Mouse (Mus musculus) kidney, adult 9 months (tissue): ENCODE measurements at regions not wholly inside any gene's neighbourhood (a gene's known extent, or its start where the extent isn't known, plus 50 kb on each side); places are given as distances from the start of the nearest gene placed in this dataset.

Experiments used
- DNase-seq: peaks from one replicate; pipeline ENCODE4 v3.0.0; 2022

GRCm38 (mm10) chrX:35791273-35791672 lies 97.4 kb upstream of the Dock11 start:
- DNase-seq, result no peak

- DNase-seq, result peak; percentile 28
Measured at GRCm38 (mm10) chrX:35813206-35813605, 75.4 kb upstream of the Dock11 start.

- peak; percentile 37 for DNase-seq
Measured at GRCm38 (mm10) chrX:35834411-35834810, 54.2 kb upstream of the Dock11 start.

GRCm38 (mm10) chrX:35838064-35838463 lies 50.6 kb upstream of the Dock11 start:
- DNase-seq, result no peak
